Mouse (Mus musculus) liver, adult 2 months (tissue): ENCODE measurements around the gene Calhm2. TPM values are rescaled to one million over a fixed set of nuclear protein-coding genes. Genes with fewer than 3 reads are reported as not detected.

ENCODE experiments used
- DNase-seq: peaks from one replicate; pipeline ENCODE4 v3.0.0-alpha.2; 2011; ENCODE audit warnings: low read depth, low spot score; ENCODE audit errors: extremely low read depth
- H3K27ac ChIP-seq: fragments of 200-500 bp; replicated peaks from 2 replicates; pipeline ENCODE4 v1.5.1; 2012; ENCODE audit warnings: low read depth, mild to moderate bottlenecking, control low read depth, inconsistent platforms, low read length; ENCODE audit not compliant: insufficient read depth
- H3K27me3 ChIP-seq: fragments of 200-500 bp; 2 replicates; pipeline ENCODE4 v1.6.1; 2012; ENCODE audit warnings: mild to moderate bottlenecking, moderate library complexity, low read length, inconsistent platforms; ENCODE audit not compliant: control insufficient read depth, insufficient read depth
- H3K36me3 ChIP-seq: fragments of 200-500 bp; 2 replicates; pipeline ENCODE4 v1.6.1; 2012; ENCODE audit warnings: low read length, inconsistent platforms; ENCODE audit not compliant: control insufficient read depth, insufficient read depth
- H3K4me1 ChIP-seq: fragments of 200-500 bp; 2 replicates; pipeline ENCODE4 v1.6.1; 2011; ENCODE audit warnings: low read length; ENCODE audit not compliant: control insufficient read depth, insufficient read depth
- H3K4me3 ChIP-seq: fragments of 200-500 bp; 2 replicates; pipeline ENCODE4 v1.5.1; 2011; ENCODE audit warnings: low read depth, mild to moderate bottlenecking, control low read depth, low read length, moderate library complexity; ENCODE audit not compliant: insufficient read depth
- H3K79me2 ChIP-seq: fragments of 200-500 bp; 2 replicates; pipeline ENCODE4 v1.6.1; 2012; ENCODE audit warnings: inconsistent platforms, mild to moderate bottlenecking, low read length, moderate library complexity; ENCODE audit not compliant: control insufficient read depth, insufficient read depth
- H3K9ac ChIP-seq: fragments of 200-500 bp; 2 replicates; pipeline ENCODE4 v1.6.1; 2012; ENCODE audit warnings: low read depth, mild to moderate bottlenecking, control low read depth, inconsistent platforms, low read length
- CTCF ChIP-seq: fragments of 200-500 bp; IDR thresholded peaks from 2 replicates; pipeline ENCODE4 v1.5.1; 2011; ENCODE audit warnings: low read depth, low read length, control low read depth
- POLR2A ChIP-seq: fragments of 200-500 bp; IDR thresholded peaks from 2 replicates; pipeline ENCODE4 v1.6.1; 2011; ENCODE audit warnings: low read length, control low read depth; ENCODE audit not compliant: insufficient read depth; ENCODE audit errors: extremely low read depth
- WGBS: fragments of 180-500 bp; shearing (Covaris S2); methylation state at CpG from one replicate; pipeline ENCODE4 v1.1.7; 2018; 5-methylcytosine and 5-hydroxymethylcytosine counted together
- polyA plus RNA-seq: library from polyadenylated mRNA; depleted of rRNA; stranded (reverse); fragments of >200 nt; gene quantifications from 2 replicates; pipeline ENCODE4 v1.2.3, GENCODE M21; 2012
- total RNA-seq: library from RNA; depleted of rRNA; stranded (reverse); fragments of >200 nt; gene quantifications from 2 replicates; pipeline ENCODE4 v1.2.3, GENCODE M21; 2014

The Calhm2 gene
- total and polyA plus RNA-seq, 2 experiments, result 1.5 to 2.0 TPM

DNA sequence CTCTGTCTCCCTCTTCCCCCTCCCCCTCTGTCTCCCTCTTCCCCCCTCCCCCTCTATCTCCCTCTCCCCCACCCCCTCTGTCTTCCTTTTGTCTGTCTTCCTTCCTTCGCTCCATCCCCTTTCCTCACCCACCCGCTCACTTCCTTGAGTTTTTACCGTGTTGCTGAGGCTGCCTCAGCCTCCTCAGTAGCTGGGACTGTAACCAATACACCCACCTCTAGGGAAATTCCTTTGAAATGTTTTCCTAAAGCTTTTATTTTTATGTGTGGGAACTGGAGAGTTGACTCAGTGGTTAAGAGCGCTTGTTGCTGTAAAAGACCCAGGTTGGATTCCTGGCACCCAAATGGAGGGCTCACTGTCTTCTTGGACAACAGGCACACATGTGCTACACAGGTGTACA lies 23.6 kb upstream of the Calhm2 start:
- no peak overlapping the region for H3K27ac ChIP-seq
- H3K27me3 ChIP-seq, result no peaks in the 10 kb centered on the region
- no peak for DNase-seq
- no peak overlapping the region for H3K4me3 ChIP-seq
- H3K79me2 ChIP-seq, result no peaks in the 10 kb centered on the region
- 88% methylated on average over 4 of the region's 4 CpGs for WGBS
- no peak overlapping the region for H3K9ac ChIP-seq
- no peaks in the 10 kb centered on the region for H3K36me3 ChIP-seq
- TF ChIP-seq CTCF, result no peak
- no peak for TF ChIP-seq POLR2A
- H3K4me1 ChIP-seq, result no peaks in the 10 kb centered on the region

- TF ChIP-seq CTCF, result no peak
- no peak for TF ChIP-seq POLR2A
- WGBS, result 86% methylated on average over 11 of the region's 11 CpGs
- no peak for DNase-seq
- no peak within 1 kb of the TSS for H3K27ac ChIP-seq
- H3K4me1 ChIP-seq, result no peaks in the 10 kb centered on the region
- H3K36me3 ChIP-seq, result no peaks in the 10 kb centered on the region
- no peaks in the 10 kb centered on the region for H3K79me2 ChIP-seq
- no peak within 1 kb of the TSS for H3K4me3 ChIP-seq
- H3K27me3 ChIP-seq, result no peaks in the 10 kb centered on the region
- H3K9ac ChIP-seq, result no peak within 1 kb of the TSS
Measured at GRCm38 (mm10) chr19:47157664-47158063, 19.6 kb upstream of the Calhm2 start, which contains the start of gene Calhm3. TSS of gene Calhm3 (minus strand) at chr19:47157764.

GRCm38 (mm10) chr19:47153767-47154166 lies 15.7 kb upstream of the Calhm2 start:
- H3K4me1 ChIP-seq, result peaks cover 6% of the 10 kb centered on the region

DNA sequence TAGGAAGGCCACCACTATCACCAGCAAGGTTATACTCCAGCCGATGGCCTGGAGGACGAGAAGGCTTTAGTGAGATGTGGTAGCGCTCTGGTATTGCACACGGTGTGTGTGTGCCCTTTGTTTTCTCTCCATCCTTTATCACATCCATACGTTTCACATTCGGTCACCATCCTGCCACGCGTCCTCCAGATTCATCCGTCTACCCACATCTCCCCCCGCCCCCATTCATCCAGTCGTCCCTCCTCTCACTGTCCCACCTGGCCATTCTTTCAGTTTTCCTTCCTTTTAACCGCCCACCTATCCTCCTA lies 13.9 kb upstream of the Calhm2 start:
- no peak for DNase-seq
- Histone ChIP-seq H3K36me3 (no peaks in the 10 kb centered on the region), H3K4me3 (no peak overlapping the region), H3K4me1 (peaks cover 6% of the 10 kb centered on the region), H3K27me3 (no peaks in the 10 kb centered on the region), H3K79me2 (no peaks in the 10 kb centered on the region), H3K9ac (no peak overlapping the region), H3K27ac (no peak overlapping the region)
- WGBS, result 76% methylated on average over 12 of the region's 12 CpGs
- TF ChIP-seq CTCF, result no peak
- TF ChIP-seq POLR2A, result no peak

More at GRCm38 (mm10) chr19:47153767-47154166, 15.7 kb upstream of the Calhm2 start:
- H3K27me3 ChIP-seq, result no peaks in the 10 kb centered on the region
- DNase-seq, result no peak
- H3K27ac ChIP-seq, result no peak overlapping the region
- H3K4me3 ChIP-seq, result no peak overlapping the region
- no peak for TF ChIP-seq POLR2A
- no peak for TF ChIP-seq CTCF
- no peaks in the 10 kb centered on the region for H3K79me2 ChIP-seq
- WGBS, result 91% methylated on average over 7 of the region's 7 CpGs
- no peaks in the 10 kb centered on the region for H3K36me3 ChIP-seq
- H3K9ac ChIP-seq, result no peak overlapping the region

DNA sequence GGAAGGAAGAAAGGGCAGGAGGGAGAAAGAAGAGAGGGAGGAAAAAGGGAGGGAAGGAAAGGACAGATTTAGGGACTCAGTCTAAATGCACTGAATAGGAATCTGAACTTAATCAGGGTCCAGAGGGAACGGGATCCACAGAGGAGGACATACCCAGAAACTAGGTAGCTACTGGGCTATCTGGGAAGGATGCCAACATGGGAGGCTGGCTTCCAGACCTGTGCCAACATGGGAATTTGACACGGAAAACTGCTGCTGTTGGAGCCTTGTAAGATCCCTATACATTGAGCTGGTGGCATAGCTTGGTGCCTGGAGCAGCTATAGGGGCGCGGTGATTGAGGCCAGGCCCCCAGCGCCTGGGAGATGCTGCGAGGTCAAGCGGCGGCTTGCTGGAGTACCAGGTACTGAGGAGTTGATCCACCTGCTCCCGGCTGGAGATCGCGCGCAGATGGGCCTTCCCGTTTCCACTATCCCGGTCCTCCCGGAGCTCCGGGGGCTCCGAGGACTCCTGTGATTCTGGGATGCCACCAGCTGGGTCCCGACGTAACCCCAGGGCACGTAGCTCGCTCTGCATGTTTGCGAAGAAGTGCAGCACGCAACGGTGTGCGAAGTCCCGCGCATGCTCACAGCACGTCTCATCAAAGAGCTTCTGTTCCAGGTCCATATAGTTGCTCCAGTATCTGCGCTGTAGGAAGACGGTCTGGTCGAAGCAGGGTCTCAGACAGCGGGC lies 13.4 kb upstream of the Calhm2 start:
- DNase-seq, result peak; percentile 47
- Histone ChIP-seq H3K27me3 (no peaks in the 10 kb centered on the region), H3K4me3 (no peak overlapping the region), H3K36me3 (no peaks in the 10 kb centered on the region), H3K4me1 (peaks cover 6% of the 10 kb centered on the region), H3K27ac (no peak overlapping the region), H3K9ac (no peak overlapping the region), H3K79me2 (no peaks in the 10 kb centered on the region)
- WGBS, result 22% methylated on average over 32 of the region's 32 CpGs
- TF ChIP-seq POLR2A (no peak), CTCF (no peak)

GRCm38 (mm10) chr19:47149854-47150253 lies 11.8 kb upstream of the Calhm2 start:
- Histone ChIP-seq H3K27me3 (no peaks in the 10 kb centered on the region), H3K4me1 (peaks cover 6% of the 10 kb centered on the region), H3K27ac (no peak overlapping the region), H3K4me3 (no peak overlapping the region), H3K9ac (no peak overlapping the region), H3K36me3 (no peaks in the 10 kb centered on the region), H3K79me2 (no peaks in the 10 kb centered on the region)
- TF ChIP-seq POLR2A, result no peak
- TF ChIP-seq CTCF, result no peak
- DNase-seq, result peak; percentile 85
- 13% methylated on average over 4 of the region's 4 CpGs for WGBS
